Mouse (Mus musculus) myocyte (in vitro differentiated cells): ENCODE data around the gene Psmb10. TPM values are rescaled to one million over a fixed set of nuclear protein-coding genes. Genes with fewer than 3 reads are reported as not detected.

Experiments
- H3K27me3 ChIP-seq: one replicate; pipeline ENCODE4 v1.6.1; 2011; ENCODE audit not compliant: control insufficient read depth, insufficient read depth, insufficient read length
- H3K36me3 ChIP-seq: one replicate; pipeline ENCODE4 v1.6.1; 2011; ENCODE audit not compliant: control insufficient read depth, insufficient read depth
- H3K4me2 ChIP-seq: one replicate; pipeline ENCODE4 v1.6.1; 2011; ENCODE audit warnings: low read depth, control low read depth
- H3K4me3 ChIP-seq: one replicate; pipeline ENCODE4 v1.5.1; 2011; ENCODE audit warnings: mild to moderate bottlenecking, control low read depth, moderate library complexity
- H3K79me2 ChIP-seq: one replicate; pipeline ENCODE4 v1.6.1; 2011; ENCODE audit not compliant: control insufficient read depth, insufficient read depth
- H3ac ChIP-seq: one replicate; pipeline ENCODE4 v1.6.1; 2011; ENCODE audit not compliant: control insufficient read depth, insufficient read length
- CEBPB ChIP-seq: IDR thresholded peaks from 2 replicates; pipeline ENCODE4 v1.6.1; 2011; ENCODE audit warnings: mild to moderate bottlenecking, moderate library complexity; ENCODE audit not compliant: poor library complexity, insufficient read depth, severe bottlenecking
- MAX ChIP-seq: IDR thresholded peaks from one replicate; pipeline ENCODE4 v1.6.1; 2011; ENCODE audit warnings: low read depth, mild to moderate bottlenecking, control low read depth
- MYOD1 ChIP-seq, 3 experiments: IDR thresholded peaks; one replicate each; pipeline ENCODE4 v1.6.1; 2011; ENCODE audit warnings: control low read depth in 2 of 3, low read depth in 2 of 3, mild to moderate bottlenecking in 2 of 3, moderate library complexity in 1 of 3; ENCODE audit not compliant: insufficient read length in 2 of 3, control insufficient read depth in 1 of 3
- MYOG ChIP-seq, 3 experiments: IDR thresholded peaks; one replicate each; pipeline ENCODE4 v1.6.1; 2011; ENCODE audit warnings: control low read depth in 2 of 3, low read depth in 2 of 3, mild to moderate bottlenecking in 2 of 3; ENCODE audit not compliant: insufficient read length in 2 of 3, control insufficient read depth in 1 of 3, insufficient read depth in 1 of 3
- POLR2A ChIP-seq: IDR thresholded peaks from one replicate; pipeline ENCODE4 v1.6.1; 2011; ENCODE audit warnings: low read depth, mild to moderate bottlenecking, control low read depth, moderate library complexity; ENCODE audit not compliant: insufficient read length
- POLR2AphosphoS2 ChIP-seq: IDR thresholded peaks from one replicate; pipeline ENCODE4 v1.6.1; 2011; ENCODE audit warnings: low read depth, control low read depth; ENCODE audit not compliant: insufficient read length
- REST ChIP-seq: IDR thresholded peaks from one replicate; pipeline ENCODE4 v1.6.1; 2011; ENCODE audit warnings: mild to moderate bottlenecking, control low read depth, moderate library complexity; ENCODE audit not compliant: insufficient read depth, insufficient read length
- SRF ChIP-seq: IDR thresholded peaks from one replicate; pipeline ENCODE4 v1.6.1; 2011; ENCODE audit warnings: low read depth; ENCODE audit not compliant: control insufficient read depth, insufficient read length
- TCF3 ChIP-seq: IDR thresholded peaks from one replicate; pipeline ENCODE4 v1.6.1; 2011; ENCODE audit warnings: low read depth, control low read depth; ENCODE audit not compliant: insufficient read length
- polyA plus RNA-seq: library from polyadenylated mRNA; unstranded; fragments of >200 nt; fragmentation: generic; extraction: Trizol; gene quantifications from one replicate; pipeline ENCODE4 v1.2.1, GENCODE M21; 2012; ENCODE audit warnings: missing spikeins

Gene Psmb10
- polyA plus RNA-seq, 1 experiment = 60.0 TPM

DNA sequence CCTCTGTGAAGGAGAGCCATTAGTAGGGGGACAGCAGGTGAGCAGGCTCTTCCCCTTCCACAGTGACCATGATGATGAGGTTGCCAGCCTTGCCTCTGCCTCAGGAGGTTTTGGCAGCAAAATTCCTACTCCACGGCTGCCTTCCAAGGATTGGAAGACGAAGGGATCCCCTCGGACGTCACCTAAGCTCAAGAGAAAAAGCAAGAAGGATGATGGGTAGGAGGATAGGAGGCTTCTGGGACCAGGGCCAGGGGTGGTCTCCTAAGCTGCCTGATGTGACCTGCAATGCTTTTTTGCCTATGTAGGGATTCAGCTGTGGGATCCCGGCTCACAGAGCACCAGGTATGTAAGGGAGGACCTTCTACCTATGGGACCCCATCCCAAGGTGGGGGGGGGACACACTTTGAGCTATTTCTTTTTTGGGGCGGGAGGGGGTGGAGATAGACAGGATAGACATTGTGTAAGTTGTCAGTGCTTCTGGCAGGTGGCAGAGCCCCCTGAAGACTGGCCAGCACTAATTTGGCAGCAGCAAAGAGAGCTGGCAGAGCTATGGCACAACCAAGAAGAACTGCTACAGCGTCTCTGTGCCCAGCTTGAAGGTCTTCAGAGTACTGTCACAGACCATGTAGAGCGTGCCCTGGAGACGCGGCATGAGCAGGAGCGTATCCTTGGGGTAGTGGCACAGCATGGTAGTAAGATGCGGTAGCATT is 48.3 kb downstream of the Psmb10 start:
- H3K27me3 ChIP-seq = no peaks in the 10 kb centered on the region
- no peak overlapping the region for H3K4me2 ChIP-seq
- H3ac ChIP-seq = no peak overlapping the region
- H3K79me2 ChIP-seq = no peaks in the 10 kb centered on the region
- TF ChIP-seq REST = no peak
- no peak for TF ChIP-seq MAX
- TF ChIP-seq CEBPB = no peak
- TF ChIP-seq TCF3 = no peak
- no peak for TF ChIP-seq MYOG (IDR thresholded peaks at IDR 0.05; ENCODE audit: control insufficient read depth in 1 of 3, insufficient read depth in 1 of 3, insufficient read length in 2 of 3, low read depth in 2 of 3)
- TF ChIP-seq SRF = no peak
- TF ChIP-seq POLR2AphosphoS2 = no peak
- TF ChIP-seq POLR2A = no peak
- no peak for TF ChIP-seq MYOD1 (IDR thresholded peaks at IDR 0.05; ENCODE audit: control insufficient read depth in 1 of 3, insufficient read length in 2 of 3, low read depth in 2 of 3)
- no peak overlapping the region for H3K4me3 ChIP-seq
- H3K36me3 ChIP-seq = peaks cover 21% of the 10 kb centered on the region

Other genes with a start within 250 kb of the Psmb10 start
- 20.4 TPM for gene Acd, start 237.3 kb downstream of the Psmb10 start, polyA plus RNA-seq
- gene Pard6a, start 237.3 kb downstream of the Psmb10 start, polyA plus RNA-seq = 32.1 TPM
- 0.08 TPM for gene 4933405L10Rik, start 230.8 kb downstream of the Psmb10 start, polyA plus RNA-seq
- 21.6 TPM for gene Enkd1, start 230.2 kb downstream of the Psmb10 start, polyA plus RNA-seq
- 5.0 TPM for gene Gfod2, start 179.8 kb downstream of the Psmb10 start, polyA plus RNA-seq
- gene Ranbp10, start 111.1 kb downstream of the Psmb10 start, polyA plus RNA-seq = 15.6 TPM
- 0.10 TPM for gene Tsnaxip1, start 110.7 kb downstream of the Psmb10 start, polyA plus RNA-seq
- 20.4 TPM for gene Cenpt, start 85.2 kb downstream of the Psmb10 start, polyA plus RNA-seq
- 49.0 TPM for gene Thap11, start 83.3 kb downstream of the Psmb10 start, polyA plus RNA-seq
- gene Nutf2, start 77.9 kb downstream of the Psmb10 start, polyA plus RNA-seq = 141 TPM
- gene Edc4, start 57.6 kb downstream of the Psmb10 start, polyA plus RNA-seq = 33.2 TPM
- 0.36 TPM for gene Nrn1l, start 44.9 kb downstream of the Psmb10 start, polyA plus RNA-seq
- gene Pskh1, start 38.0 kb downstream of the Psmb10 start, polyA plus RNA-seq = 16.1 TPM
- gene Ctrl, start 4.6 kb downstream of the Psmb10 start, polyA plus RNA-seq = 0.14 TPM
- gene Lcat, start 4.9 kb upstream of the Psmb10 start, polyA plus RNA-seq = 1.1 TPM
- gene Slc12a4, start 27.7 kb upstream of the Psmb10 start, polyA plus RNA-seq = 95.7 TPM
- gene Dpep3, start 41.0 kb upstream of the Psmb10 start, polyA plus RNA-seq = not detected
- 30.4 TPM for gene Dus2, start 52.9 kb upstream of the Psmb10 start, polyA plus RNA-seq
- gene Dpep2nb, start 67.5 kb upstream of the Psmb10 start, polyA plus RNA-seq = not detected
- 20.6 TPM for gene Ddx28, start 73.4 kb upstream of the Psmb10 start, polyA plus RNA-seq
- 11.8 TPM for gene Nfatc3, start 120.4 kb upstream of the Psmb10 start, polyA plus RNA-seq
- 0.17 TPM for gene Esrp2, start 198.5 kb upstream of the Psmb10 start, polyA plus RNA-seq
- gene Pla2g15, start 212.0 kb upstream of the Psmb10 start, polyA plus RNA-seq = 9.6 TPM
- gene Slc7a6, start 230.4 kb upstream of the Psmb10 start, polyA plus RNA-seq = 12.8 TPM